Mouse (Mus musculus): Measurements from ENCODE around the gene Hdhd5. TPM values are rescaled to one million over a fixed set of nuclear protein-coding genes. Genes with fewer than 3 reads are reported as not detected.

The Hdhd5 gene
- polyA plus RNA-seq, 1 experiment from 2014 or later: 15.6 TPM

DNA sequence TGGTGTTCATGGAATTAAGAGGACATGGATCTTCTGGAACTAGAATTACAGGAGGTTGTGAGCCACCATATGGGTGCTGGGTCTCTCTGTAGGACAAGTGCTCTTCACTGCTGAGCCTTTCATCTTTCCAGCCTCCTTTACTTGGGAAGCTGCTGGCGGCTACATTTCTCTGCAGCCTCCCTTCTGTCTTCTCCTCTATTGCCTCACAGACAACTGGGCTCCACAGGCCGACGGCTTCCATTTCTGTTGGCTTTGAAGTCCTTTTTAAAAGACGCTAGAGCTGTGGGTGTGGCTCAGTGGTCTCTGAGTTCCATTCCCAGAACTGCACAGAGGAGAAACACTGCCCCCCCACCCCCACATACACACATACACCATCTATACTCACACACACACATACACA lies 65.7 kb downstream of the Hdhd5 start:
- no peak overlapping the region for H3K9ac ChIP-seq
- no peaks in the 10 kb centered on the region for H3K36me3 ChIP-seq (ENCODE audit: insufficient read depth)
- no peaks in the 10 kb centered on the region for H3K9me3 ChIP-seq (ENCODE audit: low read depth, low read length)
- H3K27me3 ChIP-seq (ENCODE audit: insufficient read depth, low read length): peaks cover 38% of the 10 kb centered on the region
- DNase-seq: no peak
- H3K4me3 ChIP-seq (ENCODE audit: low read depth, low read length): no peak overlapping the region
- TF ChIP-seq CTCF (IDR thresholded peaks at IDR 0.05; ENCODE audit: low read depth): no peak
- H3K27ac ChIP-seq (ENCODE audit: low read depth): no peak overlapping the region
- H3K4me1 ChIP-seq (ENCODE audit: insufficient read depth): peaks cover 8% of the 10 kb centered on the region; the same call in 1 of the 2 replicates
- H3K4me2 ChIP-seq: no peak overlapping the region
- ATAC-seq (ENCODE audit: insufficient read depth): no peak
- 41% methylated on average over 4 of the region's 4 CpGs for WGBS

- Histone ChIP-seq H3K4me3 (ENCODE audit: low read depth, low read length) (peak overlapping the region; percentile 60), H3K4me1 (ENCODE audit: insufficient read depth) (peaks cover 8% of the 10 kb centered on the region; the same call in 1 of the 2 replicates), H3K9me3 (ENCODE audit: low read depth, low read length) (no peaks in the 10 kb centered on the region), H3K9ac (no peak overlapping the region), H3K27me3 (ENCODE audit: insufficient read depth, low read length) (peaks cover 38% of the 10 kb centered on the region), H3K27ac (ENCODE audit: low read depth) (no peak overlapping the region), H3K4me2 (peak overlapping the region; percentile 81), H3K36me3 (ENCODE audit: insufficient read depth) (no peaks in the 10 kb centered on the region)
- no peak for TF ChIP-seq CTCF (IDR thresholded peaks at IDR 0.05; ENCODE audit: low read depth)
- WGBS: 44% methylated on average over 9 of the region's 9 CpGs
- ATAC-seq (ENCODE audit: insufficient read depth): no peak
- DNase-seq: peak; percentile 33
Measured at GRCm38 (mm10) chr6:120464406-120464939, 66.6 kb downstream of the Hdhd5 start.

GRCm38 (mm10) chr6:120463884-120464283 lies 67.2 kb downstream of the Hdhd5 start:
- peak; percentile 65 for DNase-seq

DNA sequence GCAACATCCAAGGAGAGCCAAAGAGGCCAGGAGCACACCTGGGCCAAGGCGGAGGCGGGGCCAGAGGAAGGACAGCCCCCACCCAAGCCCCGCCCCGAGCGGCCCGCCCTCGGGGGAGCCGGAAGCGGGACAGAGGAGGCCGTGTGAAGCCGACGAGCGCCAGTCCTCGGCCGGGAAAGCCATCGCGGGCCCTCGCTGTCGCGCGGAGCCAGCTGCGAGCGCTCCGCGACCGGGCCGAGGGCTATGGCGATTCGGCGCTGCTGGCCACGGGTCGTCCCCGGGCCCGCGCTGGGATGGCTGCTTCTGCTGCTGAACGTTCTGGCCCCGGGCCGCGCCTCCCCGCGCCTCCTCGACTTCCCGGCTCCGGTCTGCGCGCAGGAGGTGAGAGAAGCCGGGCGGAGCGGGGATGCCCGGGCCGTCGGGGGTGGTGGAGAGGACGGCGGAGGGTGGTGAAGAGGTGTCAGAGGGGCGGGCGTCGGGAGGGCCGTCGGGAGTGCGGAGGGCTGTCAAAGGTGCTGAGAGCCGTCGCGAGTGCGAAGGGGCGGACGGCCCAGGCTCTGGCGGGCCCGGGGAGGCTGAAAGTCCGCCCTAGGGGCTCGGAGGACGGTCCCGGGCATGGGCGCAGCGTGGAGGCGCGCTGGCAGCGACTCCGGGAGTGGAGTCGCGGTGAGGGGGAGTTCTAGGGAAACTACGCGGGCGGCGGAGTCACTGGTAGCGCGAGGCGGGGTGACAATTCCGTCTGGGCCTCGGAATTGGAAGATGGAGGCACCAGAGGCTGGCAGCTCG lies 67.8 kb downstream of the Hdhd5 start, which contains the start of gene Il17ra:
Gene Il17ra, plus strand, starts transcription at position 162 of the 786 bp plus-strand sequence.
- H3K4me1 ChIP-seq (ENCODE audit: insufficient read depth): peaks cover 8% of the 10 kb centered on the region; the same call in 1 of the 2 replicates
- DNase-seq (peak; percentile 79), ATAC-seq (ENCODE audit: insufficient read depth) (peak; percentile 83)
- peak within 1 kb of the TSS; percentile 81 for H3K4me2 ChIP-seq
- no peaks in the 10 kb centered on the region for H3K36me3 ChIP-seq (ENCODE audit: insufficient read depth)
- TF ChIP-seq CTCF (IDR thresholded peaks at IDR 0.05; ENCODE audit: low read depth): no peak
- WGBS: under 1% methylated on average over 87 of the region's 90 CpGs
- H3K27me3 ChIP-seq (ENCODE audit: insufficient read depth, low read length): peaks cover 38% of the 10 kb centered on the region
- H3K27ac ChIP-seq (ENCODE audit: low read depth): no peak within 1 kb of the TSS
- H3K4me3 ChIP-seq (ENCODE audit: low read depth, low read length): peak within 1 kb of the TSS; percentile 60
- H3K9me3 ChIP-seq (ENCODE audit: low read depth, low read length): no peaks in the 10 kb centered on the region
- peak within 1 kb of the TSS; percentile 59 for H3K9ac ChIP-seq

More at GRCm38 (mm10) chr6:120463884-120464283, 67.2 kb downstream of the Hdhd5 start:
- peak overlapping the region; percentile 81 for H3K4me2 ChIP-seq
- H3K9ac ChIP-seq: peak overlapping the region; percentile 59; the same call in 1 of the 2 replicates
- H3K4me1 ChIP-seq (ENCODE audit: insufficient read depth): peaks cover 8% of the 10 kb centered on the region; the same call in 1 of the 2 replicates
- ATAC-seq (ENCODE audit: insufficient read depth): peak; percentile 23
- peaks cover 38% of the 10 kb centered on the region for H3K27me3 ChIP-seq (ENCODE audit: insufficient read depth, low read length)
- H3K9me3 ChIP-seq (ENCODE audit: low read depth, low read length): no peaks in the 10 kb centered on the region
- no peaks in the 10 kb centered on the region for H3K36me3 ChIP-seq (ENCODE audit: insufficient read depth)
- WGBS: 4% methylated on average over 11 of the region's 11 CpGs
- TF ChIP-seq CTCF (IDR thresholded peaks at IDR 0.05; ENCODE audit: low read depth): peak; percentile 34
- peak overlapping the region; percentile 60 for H3K4me3 ChIP-seq (ENCODE audit: low read depth, low read length)
- no peak overlapping the region for H3K27ac ChIP-seq (ENCODE audit: low read depth)

GRCm38 (mm10) chr6:120462251-120462650 lies 68.9 kb downstream of the Hdhd5 start:
- TF ChIP-seq CTCF (IDR thresholded peaks at IDR 0.05; ENCODE audit: low read depth): no peak
- Histone ChIP-seq H3K36me3 (ENCODE audit: insufficient read depth) (no peaks in the 10 kb centered on the region), H3K9ac (no peak overlapping the region), H3K4me2 (no peak overlapping the region), H3K9me3 (ENCODE audit: low read depth, low read length) (no peaks in the 10 kb centered on the region), H3K27me3 (ENCODE audit: insufficient read depth, low read length) (peaks cover 38% of the 10 kb centered on the region), H3K27ac (ENCODE audit: low read depth) (no peak overlapping the region), H3K4me3 (ENCODE audit: low read depth, low read length) (no peak overlapping the region), H3K4me1 (ENCODE audit: insufficient read depth) (peaks cover 8% of the 10 kb centered on the region; the same call in 1 of the 2 replicates)
- 50% methylated on average over 6 of the region's 6 CpGs for WGBS
- ATAC-seq (ENCODE audit: insufficient read depth) (no peak), DNase-seq (no peak)

DNA sequence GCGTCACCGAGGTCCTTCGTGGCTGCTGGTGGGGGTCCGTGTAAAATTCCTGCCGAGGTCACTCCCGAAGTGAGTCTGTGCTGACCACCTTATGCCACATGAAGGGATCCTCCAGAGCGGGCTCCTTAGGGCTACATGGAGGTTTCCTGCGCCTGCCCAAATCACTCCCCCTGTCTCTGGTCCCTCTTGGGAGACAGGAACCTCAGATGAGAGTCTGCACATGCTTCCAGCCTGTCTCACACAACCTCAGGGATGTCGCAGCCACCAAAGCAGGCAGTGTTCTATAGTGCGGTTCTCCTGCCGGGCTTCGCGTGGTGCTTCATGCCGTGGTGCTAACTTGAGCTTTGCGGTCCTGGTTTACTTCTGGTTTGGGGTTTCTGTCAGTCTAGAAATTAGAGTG lies 69.9 kb downstream of the Hdhd5 start:
- TF ChIP-seq CTCF (IDR thresholded peaks at IDR 0.05; ENCODE audit: low read depth): no peak
- Histone ChIP-seq H3K27me3 (ENCODE audit: insufficient read depth, low read length) (peaks cover 38% of the 10 kb centered on the region), H3K4me2 (no peak overlapping the region), H3K27ac (ENCODE audit: low read depth) (no peak overlapping the region), H3K36me3 (ENCODE audit: insufficient read depth) (no peaks in the 10 kb centered on the region), H3K4me1 (ENCODE audit: insufficient read depth) (peaks cover 8% of the 10 kb centered on the region; the same call in 1 of the 2 replicates), H3K9ac (no peak overlapping the region), H3K4me3 (ENCODE audit: low read depth, low read length) (no peak overlapping the region), H3K9me3 (ENCODE audit: low read depth, low read length) (no peaks in the 10 kb centered on the region)
- no peak for DNase-seq
- 70% methylated on average over 15 of the region's 15 CpGs for WGBS
- ATAC-seq (ENCODE audit: insufficient read depth): no peak

Other genes with a start within 250 kb of the Hdhd5 start
- not detected in 2 replicates for gene D330020A13Rik, start 237.0 kb downstream of the Hdhd5 start, polyA plus RNA-seq (2014; fragmentation: Nextera tagmentation; extraction: Ambion mirVana)
- gene B4galnt3, start 236.8 kb downstream of the Hdhd5 start, polyA plus RNA-seq (2014; fragmentation: Nextera tagmentation; extraction: Ambion mirVana): 0.08 and 0.09 TPM in 2 replicates
- gene Kdm5a, start 167.2 kb downstream of the Hdhd5 start, polyA plus RNA-seq (2014; fragmentation: Nextera tagmentation; extraction: Ambion mirVana): 46.3 and 52.2 TPM in 2 replicates
- gene Ccdc77, start 166.9 kb downstream of the Hdhd5 start, polyA plus RNA-seq (2014; fragmentation: Nextera tagmentation; extraction: Ambion mirVana): 24.8 and 26.5 TPM in 2 replicates
- gene Il17ra, start 68.1 kb downstream of the Hdhd5 start, polyA plus RNA-seq (2014; fragmentation: Nextera tagmentation; extraction: Ambion mirVana): 3.1 and 3.3 TPM in 2 replicates
- 0.14 and 0.17 TPM in 2 replicates for gene Tmem121b, start 37.5 kb downstream of the Hdhd5 start, polyA plus RNA-seq (2014; fragmentation: Nextera tagmentation; extraction: Ambion mirVana)
- gene Cecr2, start 135.1 kb upstream of the Hdhd5 start, polyA plus RNA-seq (2014; fragmentation: Nextera tagmentation; extraction: Ambion mirVana): 3.8 and 4.1 TPM in 2 replicates
- 0.09 TPM in 2 replicates for gene Slc25a18, start 242.3 kb upstream of the Hdhd5 start, polyA plus RNA-seq (2014; fragmentation: Nextera tagmentation; extraction: Ambion mirVana)

All from lung, embryonic 14.5 days (tissue).